Mouse (Mus musculus) heart, postnatal 10 days (tissue): Measurements from ENCODE around the gene Mthfd2. TPM values are rescaled to one million over a fixed set of nuclear protein-coding genes. Genes with fewer than 3 reads are reported as not detected.

Source experiments
- DNase-seq, 2 experiments: peaks; one replicate each; pipeline ENCODE4 v3.0.0; 2021
- intact Hi-C: fragments of 180-260 bp; cut with DNase I; formaldehyde crosslinking; loops from one replicate; pipeline ENCODE4 v1.15.1; 2025
- total RNA-seq, 2 experiments: library from RNA; stranded (reverse); gene quantifications; 2 replicates each; pipeline ENCODE4 v1.2.3; 2021

Mthfd2 gene
- total RNA-seq, 2 experiments from 2014 or later: 5.0 to 5.4 TPM

GRCm38 (mm10) chr6:83278881-83279280 is 46.8 kb downstream of the Mthfd2 start:
- peak in 1 of 2 experiments; percentile 8 for DNase-seq
- intact Hi-C loops: loop anchor here (2.0 kb wide), 1 partner anchor 282 kb away; no protein-coding TSS in a partner anchor

- intact Hi-C loops: no loop called here
- no peak for DNase-seq
Measured at GRCm38 (mm10) chr6:83277151-83277550, 48.6 kb downstream of the Mthfd2 start.

DNA sequence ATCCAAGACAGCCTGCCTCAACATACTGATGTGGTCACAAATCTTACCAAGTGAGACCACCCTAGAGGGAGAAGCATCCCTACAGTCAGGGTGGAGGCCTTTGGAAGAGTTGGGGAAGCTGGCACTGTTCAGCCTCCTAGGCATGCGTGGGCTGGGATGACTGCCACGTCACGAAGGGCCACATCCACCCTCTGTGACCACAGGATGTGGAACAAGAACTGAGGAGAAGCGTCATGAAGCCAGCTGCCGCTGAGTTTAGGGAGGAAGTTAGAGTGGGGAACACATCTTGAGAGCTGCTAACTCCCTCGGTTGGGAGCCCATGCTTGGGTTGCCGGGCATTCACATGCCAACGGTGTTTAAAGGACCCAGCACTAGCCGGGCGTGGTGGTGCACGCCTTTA is 52.0 kb downstream of the Mthfd2 start:
- intact Hi-C loops: no loop called here
- peak in 1 of 2 experiments; percentile 4 for DNase-seq

GRCm38 (mm10) chr6:83268144-83269010 is 57.3 kb downstream of the Mthfd2 start:
- DNase-seq: peak; percentile 92 to 93
- intact Hi-C loops: loop anchor here (1.0 to 5.0 kb wide), 3 partner anchors 53 to 146 kb away; partner anchors contain the start of gene Wbp1

- intact Hi-C loops: loop anchor here (1.0 to 5.0 kb wide), 3 partner anchors 52 to 145 kb away; partner anchors contain the start of gene Wbp1
Measured at GRCm38 (mm10) chr6:83267616-83268015, 58.1 kb downstream of the Mthfd2 start.

DNA sequence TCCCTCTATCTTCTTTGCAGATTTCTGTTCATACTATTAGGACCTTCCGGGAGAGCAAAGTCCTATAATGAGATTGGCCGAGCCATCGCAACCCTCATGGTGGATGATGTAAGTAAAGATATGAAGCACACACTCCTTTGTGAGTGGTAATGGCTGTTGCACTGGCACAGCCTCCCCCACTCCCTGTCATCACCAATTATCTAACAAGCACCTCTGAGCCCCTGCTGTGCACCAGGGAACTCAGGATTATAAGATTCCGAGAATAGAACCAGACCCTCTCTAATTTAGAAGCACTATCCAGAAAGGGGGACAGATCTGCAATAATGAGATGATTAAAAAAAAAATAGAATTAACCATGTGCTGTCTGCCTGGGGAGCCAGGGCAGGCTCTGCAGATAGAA is 60.1 kb downstream of the Mthfd2 start:
- DNase-seq: no peak
- intact Hi-C loops: loop anchor here (5.0 kb wide), 2 partner anchors 103 to 143 kb away; partner anchors contain the start of gene Wbp1

More at GRCm38 (mm10) chr6:83267616-83268015, 58.1 kb downstream of the Mthfd2 start:
- DNase-seq: no peak

DNA sequence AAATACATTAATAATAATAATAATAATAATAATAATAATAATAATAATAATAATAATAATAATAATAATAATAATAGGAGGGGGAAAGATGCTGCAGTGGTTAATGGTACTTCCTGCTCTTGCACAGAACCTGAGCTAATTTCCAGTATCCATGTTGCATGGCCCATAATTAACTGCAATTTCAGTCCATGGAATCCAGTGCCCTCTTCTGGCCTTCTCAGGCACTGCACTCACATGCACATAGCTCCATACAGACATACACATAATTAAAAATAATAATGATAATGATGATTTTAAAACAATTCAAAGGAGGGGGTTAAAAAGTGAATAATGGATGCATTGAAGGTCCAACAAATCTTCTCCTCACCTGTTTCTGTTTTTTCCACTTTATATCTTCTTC is 60.5 kb downstream of the Mthfd2 start:
- intact Hi-C loops: loop anchor here (5.0 kb wide), 2 partner anchors 103 to 143 kb away; partner anchors contain the start of gene Wbp1
- no peak for DNase-seq

GRCm38 (mm10) chr6:83264516-83264915 is 61.2 kb downstream of the Mthfd2 start:
- intact Hi-C loops: no loop called here

More at GRCm38 (mm10) chr6:83264516-83264915, 61.2 kb downstream of the Mthfd2 start:
- DNase-seq: no peak

Other genes with a start within 250 kb of the Mthfd2 start
- 1 to 10 TPM; 6.9 to 8.7 TPM for gene Pcgf1, start 248.0 kb downstream of the Mthfd2 start, total RNA-seq
- 1 to 10 TPM in 1 of 2 experiments, under 1 TPM in 1; 0.55 to 1.3 TPM for gene Lbx2, start 239.5 kb downstream of the Mthfd2 start, total RNA-seq
- gene Ccdc142, start 224.3 kb downstream of the Mthfd2 start, total RNA-seq: 1 to 10 TPM; 2.3 to 2.7 TPM
- 1 to 10 TPM; 1.9 to 2.1 TPM for gene Gm42688, start 224.3 kb downstream of the Mthfd2 start, total RNA-seq
- gene Mrpl53, start 216.9 kb downstream of the Mthfd2 start, total RNA-seq: 100 to 1,000 TPM; 111 to 125 TPM
- 10 to 100 TPM; 13.4 to 15.8 TPM for gene Mogs, start 210.4 kb downstream of the Mthfd2 start, total RNA-seq
- gene Wbp1, start 204.3 kb downstream of the Mthfd2 start, total RNA-seq: 10 to 100 TPM; 83.1 to 83.9 TPM
- 10 to 100 TPM; 14.6 to 17.6 TPM for gene Ino80b, start 200.5 kb downstream of the Mthfd2 start, total RNA-seq
- 10 to 100 TPM; 10.7 to 11.7 TPM for gene Rtkn, start 190.4 kb downstream of the Mthfd2 start, total RNA-seq
- 1 to 10 TPM; 1.7 to 1.8 TPM for gene Wdr54, start 169.5 kb downstream of the Mthfd2 start, total RNA-seq
- under 1 TPM in 1 of 2 experiments, not detected in 1; 0.12 TPM for gene 1700003E16Rik, start 169.5 kb downstream of the Mthfd2 start, total RNA-seq
- gene Dctn1, start 160.0 kb downstream of the Mthfd2 start, total RNA-seq: 100 to 1,000 TPM; 121 to 127 TPM
- not detected for gene Slc4a5, start 106.1 kb downstream of the Mthfd2 start, total RNA-seq
- gene Mob1a, start 108 bp upstream of the Mthfd2 start, total RNA-seq: 10 to 100 TPM; 30.5 to 35.1 TPM
- 100 to 1,000 TPM; 235 to 249 TPM for gene Bola3, start 23.2 kb upstream of the Mthfd2 start, total RNA-seq
- gene Tet3, start 133.2 kb upstream of the Mthfd2 start, total RNA-seq: 10 to 100 TPM; 49.0 to 54.3 TPM
- gene Dguok, start 181.1 kb upstream of the Mthfd2 start, total RNA-seq: 10 to 100 TPM; 24.0 to 31.1 TPM
- gene Actg2, start 210.4 kb upstream of the Mthfd2 start, total RNA-seq: 1 to 10 TPM; 5.0 to 8.2 TPM
- 10 to 100 TPM; 15.0 to 17.1 TPM for gene Stambp, start 246.8 kb upstream of the Mthfd2 start, total RNA-seq